Mouse (Mus musculus) midbrain, embryonic 10.5 days (tissue): ENCODE measurements around the gene Aagab. TPM values are rescaled to one million over a fixed set of nuclear protein-coding genes. Genes with fewer than 3 reads are reported as not detected.

Experiments
- DNase-seq: peaks from one replicate; pipeline ENCODE4 v3.0.0-alpha.2; 2017; ENCODE audit warnings: low spot score
- H3K27ac ChIP-seq: fragments of 300-500 bp; sonication (generic); replicated peaks from 2 replicates; pipeline ENCODE4 v1.5.1; 2016; ENCODE audit warnings: mild to moderate bottlenecking
- H3K27me3 ChIP-seq: fragments of 300-500 bp; sonication (generic); 2 replicates; pipeline ENCODE4 v1.6.1; 2016; ENCODE audit warnings: low read depth, mild to moderate bottlenecking; ENCODE audit not compliant: poor library complexity, severe bottlenecking
- H3K36me3 ChIP-seq: fragments of 300-500 bp; sonication (generic); 2 replicates; pipeline ENCODE4 v1.6.1; 2016; ENCODE audit warnings: mild to moderate bottlenecking, moderate library complexity
- H3K4me1 ChIP-seq: fragments of 300-500 bp; sonication (generic); 2 replicates; pipeline ENCODE4 v1.6.1; 2016
- H3K4me3 ChIP-seq: fragments of 300-500 bp; sonication (generic); 2 replicates; pipeline ENCODE4 v1.5.1; 2016; ENCODE audit warnings: mild to moderate bottlenecking, moderate library complexity
- H3K9me3 ChIP-seq: fragments of 300-500 bp; sonication (generic); replicated peaks from 2 replicates; pipeline ENCODE4 v1.6.1; 2016; ENCODE audit warnings: mild to moderate bottlenecking
- WGBS: fragments of 180-500 bp; shearing (Covaris S2); methylation state at CpG from one replicate; pipeline ENCODE4 v1.1.7; 2016; 5-methylcytosine and 5-hydroxymethylcytosine counted together
- polyA plus RNA-seq: library from polyadenylated mRNA; unstranded; fragments of >200 nt; fragmentation: Nextera tagmentation; extraction: Ambion mirVana; gene quantifications from 2 replicates; pipeline ENCODE4 v1.2.1, GENCODE M21; 2016

The Aagab gene
- polyA plus RNA-seq: 53.3 and 54.5 TPM in 2 replicates

- Histone ChIP-seq H3K36me3 (no peaks in the 10 kb centered on the region), H3K4me3 (peak within 1 kb of the TSS; percentile 94), H3K4me1 (peaks cover 30% of the 10 kb centered on the region), H3K27me3 (no peaks in the 10 kb centered on the region; the same call in 1 of the 2 replicates), H3K27ac (peak within 1 kb of the TSS; percentile 93), H3K9me3 (no peaks in the 10 kb centered on the region)
- 2% methylated on average over 70 of the region's 70 CpGs for WGBS
- DNase-seq: peak; percentile 97
These were observed at the start of gene Aagab, which contains the start of gene Iqch for GRCm38 (mm10) chr9:63602043-63602939. Aagab (plus strand) TSS chr9:63602660. Iqch (minus strand) TSS chr9:63602493.

- no peaks in the 10 kb centered on the region for H3K36me3 ChIP-seq
- H3K27me3 ChIP-seq: peaks cover 3% of the 10 kb centered on the region; the same call in 1 of the 2 replicates
- WGBS: 78% methylated on average over 3 of the region's 3 CpGs
- H3K9me3 ChIP-seq: no peaks in the 10 kb centered on the region
- no peaks in the 10 kb centered on the region for H3K4me1 ChIP-seq
- DNase-seq: no peak
- H3K27ac ChIP-seq: no peak overlapping the region
- H3K4me3 ChIP-seq: no peak overlapping the region
These were observed 48.8 kb upstream of the Aagab start for GRCm38 (mm10) chr9:63553628-63554027.

DNA sequence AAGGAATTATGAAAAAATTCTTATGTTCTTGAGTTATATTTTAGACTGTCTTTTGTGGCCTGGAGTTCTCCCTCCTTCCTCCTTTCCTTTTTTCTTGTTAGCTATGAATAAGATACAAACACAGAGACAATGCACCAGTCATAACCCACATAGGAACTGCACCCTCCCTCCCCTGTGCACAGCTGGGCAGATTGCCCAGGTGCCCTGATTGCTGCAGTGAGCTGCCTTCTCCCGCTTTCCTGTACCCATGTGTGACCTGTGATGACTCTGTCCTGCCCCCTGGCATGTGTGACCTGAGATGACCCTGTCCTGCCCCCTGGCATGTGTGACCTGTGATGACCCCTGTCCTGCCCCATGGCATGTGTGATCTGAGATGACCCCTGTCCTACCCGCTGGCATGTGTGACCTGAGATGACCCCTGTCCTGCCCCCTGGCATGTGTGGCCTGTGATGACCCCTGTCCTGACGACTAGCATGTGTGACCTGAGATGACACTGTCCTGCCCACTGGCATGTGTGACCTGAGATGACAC, 46.9 kb upstream of the Aagab start:
- WGBS: 80% methylated on average over 3 of the region's 3 CpGs
- H3K4me1 ChIP-seq: no peaks in the 10 kb centered on the region
- H3K4me3 ChIP-seq: no peak overlapping the region
- H3K9me3 ChIP-seq: no peaks in the 10 kb centered on the region
- H3K27ac ChIP-seq: no peak overlapping the region
- no peaks in the 10 kb centered on the region for H3K36me3 ChIP-seq
- no peak for DNase-seq
- H3K27me3 ChIP-seq: no peaks in the 10 kb centered on the region; the same call in 1 of the 2 replicates

GRCm38 (mm10) chr9:63556316-63556715, 46.1 kb upstream of the Aagab start:
- H3K27me3 ChIP-seq: no peaks in the 10 kb centered on the region; the same call in 1 of the 2 replicates
- H3K9me3 ChIP-seq: no peaks in the 10 kb centered on the region
- H3K4me1 ChIP-seq: no peaks in the 10 kb centered on the region
- no peak overlapping the region for H3K4me3 ChIP-seq
- no peak for DNase-seq
- H3K36me3 ChIP-seq: no peaks in the 10 kb centered on the region
- H3K27ac ChIP-seq: no peak overlapping the region
- 84% methylated on average over 1 of the region's 1 CpGs for WGBS

DNA sequence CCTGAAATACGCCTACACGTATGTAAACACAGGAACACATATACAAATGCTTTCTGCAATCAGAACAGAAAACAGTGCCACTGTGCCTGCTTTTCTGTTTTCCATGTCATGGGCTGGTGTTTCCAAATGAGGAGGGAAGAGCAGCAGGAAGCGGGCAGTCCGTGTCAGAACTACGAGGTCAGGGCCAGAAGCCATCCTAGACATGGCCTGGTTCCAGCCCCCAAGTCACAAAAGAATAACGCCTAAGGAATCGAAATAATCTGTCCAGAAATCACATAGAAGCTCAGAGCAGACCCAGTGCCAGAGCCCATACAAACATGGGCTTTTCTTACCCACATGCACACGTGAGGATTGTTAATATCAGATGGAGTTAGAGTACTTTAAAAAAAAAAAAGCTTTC, 45.5 kb upstream of the Aagab start:
- Histone ChIP-seq H3K27me3 (no peaks in the 10 kb centered on the region; the same call in 1 of the 2 replicates), H3K4me1 (peaks cover 3% of the 10 kb centered on the region), H3K27ac (no peak overlapping the region), H3K36me3 (no peaks in the 10 kb centered on the region), H3K4me3 (no peak overlapping the region), H3K9me3 (no peaks in the 10 kb centered on the region)
- DNase-seq: no peak
- 91% methylated on average over 8 of the region's 8 CpGs for WGBS

GRCm38 (mm10) chr9:63561931-63562330, 40.5 kb upstream of the Aagab start:
- Histone ChIP-seq H3K4me3 (no peak overlapping the region), H3K36me3 (no peaks in the 10 kb centered on the region), H3K27ac (no peak overlapping the region), H3K9me3 (no peaks in the 10 kb centered on the region), H3K27me3 (no peaks in the 10 kb centered on the region; the same call in 1 of the 2 replicates), H3K4me1 (peaks cover 16% of the 10 kb centered on the region)
- 69% methylated on average over 8 of the region's 8 CpGs for WGBS
- DNase-seq: no peak

- Histone ChIP-seq H3K27ac (no peak overlapping the region), H3K9me3 (no peaks in the 10 kb centered on the region), H3K27me3 (peaks cover 5% of the 10 kb centered on the region; the same call in 1 of the 2 replicates), H3K4me3 (no peak overlapping the region), H3K36me3 (no peaks in the 10 kb centered on the region), H3K4me1 (peaks cover 27% of the 10 kb centered on the region)
- no peak for DNase-seq
- WGBS: 84% methylated on average over 2 of the region's 2 CpGs
These were observed 39.0 kb upstream of the Aagab start for GRCm38 (mm10) chr9:63563436-63563835.

DNA sequence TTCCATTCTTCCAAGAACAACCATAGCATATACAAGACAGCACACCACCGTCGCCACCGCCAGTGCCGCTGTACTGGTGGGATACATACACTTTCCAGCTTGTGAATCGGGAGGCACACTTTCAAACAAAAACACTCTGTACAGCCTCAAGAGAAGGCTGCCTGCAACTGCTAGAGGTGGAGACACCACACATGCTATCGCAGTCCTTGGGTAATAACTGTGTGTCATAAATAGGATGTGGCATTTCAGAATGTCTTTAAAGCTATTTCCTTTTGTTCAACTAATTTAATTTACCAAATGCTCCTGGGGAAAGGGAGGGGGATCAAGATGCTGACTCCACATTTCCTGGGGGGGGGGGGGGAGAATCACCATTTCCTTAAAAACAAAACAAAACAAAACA, 34.1 kb upstream of the Aagab start:
- no peak overlapping the region for H3K4me3 ChIP-seq
- DNase-seq: no peak
- peaks cover 5% of the 10 kb centered on the region; the same call in 1 of the 2 replicates for H3K27me3 ChIP-seq
- H3K4me1 ChIP-seq: peaks cover 31% of the 10 kb centered on the region
- WGBS: 84% methylated on average over 6 of the region's 6 CpGs
- H3K27ac ChIP-seq: no peak overlapping the region
- no peaks in the 10 kb centered on the region for H3K36me3 ChIP-seq
- H3K9me3 ChIP-seq: no peaks in the 10 kb centered on the region

DNA sequence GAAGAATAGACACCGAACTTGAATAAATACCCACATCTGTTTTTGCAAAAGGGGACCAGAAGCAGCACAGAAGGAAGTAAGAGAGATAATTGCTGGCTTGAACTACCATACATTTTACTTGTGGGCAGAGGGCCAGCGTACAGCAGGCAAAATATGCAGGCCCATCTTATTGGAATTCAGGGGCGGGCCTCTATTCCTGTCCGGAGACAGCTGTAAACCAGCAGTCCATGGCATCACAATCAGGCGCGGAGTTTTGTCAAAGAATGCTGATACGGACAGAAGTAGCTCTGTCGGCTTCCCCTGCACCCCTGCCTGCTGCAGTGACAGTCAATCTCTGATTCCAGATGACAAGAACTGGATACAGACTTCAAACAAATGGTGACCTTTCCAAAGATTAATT, 33.7 kb upstream of the Aagab start:
- no peak overlapping the region for H3K27ac ChIP-seq
- peaks cover 31% of the 10 kb centered on the region for H3K4me1 ChIP-seq
- H3K36me3 ChIP-seq: no peaks in the 10 kb centered on the region
- WGBS: 39% methylated on average over 8 of the region's 8 CpGs
- H3K4me3 ChIP-seq: no peak overlapping the region
- H3K9me3 ChIP-seq: no peaks in the 10 kb centered on the region
- peaks cover 5% of the 10 kb centered on the region; the same call in 1 of the 2 replicates for H3K27me3 ChIP-seq
- DNase-seq: no peak

DNA sequence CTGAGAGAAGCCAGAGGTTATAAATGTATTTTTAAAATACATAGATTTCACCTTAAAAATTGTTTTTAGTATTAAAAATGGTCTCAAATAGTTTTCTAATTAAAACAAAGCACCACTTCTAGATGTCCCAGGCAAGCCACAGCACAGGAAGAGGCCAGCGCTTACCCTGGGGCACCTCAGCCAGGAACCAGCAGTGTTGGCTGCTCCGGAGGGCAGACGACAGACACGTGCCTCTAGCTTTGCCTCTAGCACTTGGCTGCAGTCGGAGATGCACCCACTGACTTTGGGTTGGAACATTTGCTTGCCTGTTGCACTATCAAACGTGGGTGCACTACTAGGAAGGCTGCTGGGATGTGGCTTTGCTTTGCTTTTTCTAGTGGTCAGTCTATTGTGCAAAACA, 30.6 kb upstream of the Aagab start:
- Histone ChIP-seq H3K27me3 (peaks cover 5% of the 10 kb centered on the region; the same call in 1 of the 2 replicates), H3K4me1 (peaks cover 27% of the 10 kb centered on the region), H3K4me3 (no peak overlapping the region), H3K9me3 (no peaks in the 10 kb centered on the region), H3K27ac (no peak overlapping the region), H3K36me3 (no peaks in the 10 kb centered on the region)
- 48% methylated on average over 6 of the region's 6 CpGs for WGBS
- DNase-seq: no peak

GRCm38 (mm10) chr9:63572874-63573273, 29.6 kb upstream of the Aagab start:
- Histone ChIP-seq H3K27ac (no peak overlapping the region), H3K27me3 (no peaks in the 10 kb centered on the region; the same call in 1 of the 2 replicates), H3K4me1 (peaks cover 21% of the 10 kb centered on the region), H3K9me3 (no peaks in the 10 kb centered on the region), H3K36me3 (no peaks in the 10 kb centered on the region), H3K4me3 (no peak overlapping the region)
- no peak for DNase-seq
- WGBS: 82% methylated on average over 7 of the region's 7 CpGs

GRCm38 (mm10) chr9:63577469-63577868, 25.0 kb upstream of the Aagab start:
- H3K9me3 ChIP-seq: no peaks in the 10 kb centered on the region
- DNase-seq: no peak
- 90% methylated on average over 3 of the region's 3 CpGs for WGBS

DNA sequence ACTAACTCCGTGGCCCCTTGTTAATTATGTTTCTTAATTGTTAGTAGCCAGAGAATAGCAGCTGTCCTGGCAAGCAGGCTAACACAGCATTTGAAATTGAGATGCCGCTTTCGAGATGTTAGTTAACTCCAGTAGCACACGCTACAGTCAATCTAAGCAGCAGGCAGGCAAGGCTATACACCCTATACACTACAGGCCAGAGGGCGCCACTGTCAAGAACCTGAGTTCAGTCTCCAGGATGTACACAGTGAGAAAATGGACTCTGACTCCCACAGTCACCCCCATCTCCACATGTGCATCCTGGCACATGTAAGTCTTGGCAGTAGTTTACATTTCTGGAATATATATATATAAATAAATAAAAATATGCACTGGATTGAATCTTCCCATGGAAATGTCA, 22.8 kb upstream of the Aagab start:
- 83% methylated on average over 5 of the region's 5 CpGs for WGBS
- DNase-seq: no peak
- Histone ChIP-seq H3K4me3 (no peak overlapping the region), H3K9me3 (no peaks in the 10 kb centered on the region), H3K36me3 (no peaks in the 10 kb centered on the region), H3K4me1 (no peaks in the 10 kb centered on the region), H3K27me3 (no peaks in the 10 kb centered on the region), H3K27ac (no peak overlapping the region)

More at GRCm38 (mm10) chr9:63577469-63577868, 25.0 kb upstream of the Aagab start:
- Histone ChIP-seq H3K4me3 (no peak overlapping the region), H3K4me1 (no peaks in the 10 kb centered on the region), H3K36me3 (no peaks in the 10 kb centered on the region), H3K27ac (no peak overlapping the region), H3K27me3 (no peaks in the 10 kb centered on the region)
